10 mouse cellular contexts compared by ENCODE assay signal in genomic region chr11:34868626-34869025, GRCm38 (mm10). TPM values are rescaled to one million over a fixed set of nuclear protein-coding genes. Genes with fewer than 3 reads are reported as not detected.
A peak's percentile ranks its signal among the peaks of the same experiment; 100 is the strongest.
DNase-seq lines count a peak whose midpoint lies in the region; ATAC-seq and TF ChIP-seq lines count a peak whose summit lies in the region.
"Had no signal": no experiment of that assay in that cellular context is flagged by ENCODE, and none has a peak within 500 bp of the region (broad histone marks: within the 10 kb centered on the region; RNA-seq: fewer than 3 reads in every experiment).

No protein-coding gene starts in this region.

- WGBS in forebrain, postnatal 0 days = 30% methylated on average over 6 of the region's 6 CpGs
- WGBS in forebrain, embryonic 15.5 days = 32% methylated on average over 6 of the region's 6 CpGs

- TF ChIP-seq CTCF in forebrain, postnatal 0 days (IDR thresholded peaks at IDR 0.05; ENCODE audit: low read depth) = peak; percentile 61
- TF ChIP-seq CTCF in CH12.LX (conservative IDR thresholded peaks at IDR 0.05 in 1 of 2, IDR thresholded peaks at IDR 0.05 in 1 of 2; ENCODE audit: low read depth in 2 of 2, low read length in 2 of 2) = peak; percentile 38 to 72

- TF ChIP-seq POLR2A in CH12.LX (IDR thresholded peaks at IDR 0.05; ENCODE audit: low read depth, low read length) = no peak

- H3K27me3 ChIP-seq in forebrain, postnatal 0 days (ENCODE audit: insufficient read depth, low read length) = no peaks in the 10 kb centered on the region
- H3K27me3 ChIP-seq in forebrain, embryonic 15.5 days = no peaks in the 10 kb centered on the region
- no peaks in the 10 kb centered on the region for H3K27me3 ChIP-seq in CH12.LX (replicated peaks)

- no peak overlapping the region for H3K27ac ChIP-seq in forebrain, postnatal 0 days (ENCODE audit: low read depth, low read length)
- H3K27ac ChIP-seq in forebrain, embryonic 15.5 days (replicated peaks) = no peak overlapping the region
- no peak overlapping the region for H3K27ac ChIP-seq in CH12.LX (ENCODE audit: insufficient read depth, low read depth)

- TF ChIP-seq EP300 in CH12.LX (IDR thresholded peaks at IDR 0.05; ENCODE audit: low read length) = no peak

- peak; percentile 60 for TF ChIP-seq RAD21 in CH12.LX (IDR thresholded peaks at IDR 0.05; ENCODE audit: low read depth, low read length)

- H3K36me3 ChIP-seq in forebrain, postnatal 0 days (ENCODE audit: insufficient read depth) = no peaks in the 10 kb centered on the region
- no peaks in the 10 kb centered on the region for H3K36me3 ChIP-seq in forebrain, embryonic 15.5 days
- H3K36me3 ChIP-seq in CH12.LX (replicated peaks in 1 of 2; ENCODE audit: control insufficient read depth in 1 of 2, insufficient read depth in 1 of 2, low read length in 1 of 2) = no peaks in the 10 kb centered on the region

- H3K4me3 ChIP-seq in forebrain, postnatal 0 days (ENCODE audit: low read depth, low read length) = no peak overlapping the region
- no peak overlapping the region for H3K4me3 ChIP-seq in forebrain, embryonic 15.5 days
- peak overlapping the region in 1 of 3 experiments; percentile 1 for H3K4me3 ChIP-seq in CH12.LX (replicated peaks in 1 of 3; ENCODE audit: low read depth in 2 of 3, low read length in 2 of 3, poor library complexity in 1 of 3)

- H3K4me1 ChIP-seq in forebrain, postnatal 0 days (ENCODE audit: insufficient read depth) = no peaks in the 10 kb centered on the region
- no peaks in the 10 kb centered on the region for H3K4me1 ChIP-seq in forebrain, embryonic 15.5 days
- H3K4me1 ChIP-seq in CH12.LX (ENCODE audit: control insufficient read depth in 1 of 2, insufficient read depth in 2 of 2) = peaks cover 0 to 5% of the 10 kb centered on the region in 2 experiments; a peak in 3 of 4 replicates

- no peak for ATAC-seq in forebrain, postnatal 0 days
- ATAC-seq in forebrain, embryonic 15.5 days (replicated peaks) = no peak

- dilution Hi-C loops in CH12.LX (cut with MboI; ENCODE audit: extremely low pct_ligation_motif_present, extremely low pct_unique_long_range_greater_than_20kb, low sequenced_read_pairs) = no loop called here

- no peak overlapping the region for H3K4me2 ChIP-seq in forebrain, postnatal 0 days (ENCODE audit: low read depth)
- H3K4me2 ChIP-seq in forebrain, embryonic 15.5 days (replicated peaks) = no peak overlapping the region
- H3K4me2 ChIP-seq in CH12.LX (ENCODE audit: insufficient read depth, low read depth, poor library complexity, severe bottlenecking) = peak overlapping the region; percentile 58; the same call in 1 of the 2 replicates

- peak; percentile 52 for DNase-seq in forebrain, postnatal 0 days
- DNase-seq in left cerebral cortex, postnatal 4 days = peak; percentile 11
- DNase-seq in left cerebral cortex, postnatal 14 days (ENCODE audit: low spot score in 2 of 2) = no peak
- peak; percentile 44 for DNase-seq in CH12.LX (ENCODE audit: extremely low read depth)
- DNase-seq in embryo, embryonic 9.5 days (ENCODE audit: extremely low spot score) = peak; percentile 21
- no peak for DNase-seq in left cerebral cortex, postnatal 10 days (ENCODE audit: extremely low spot score in 1 of 2, low spot score in 2 of 2)
- DNase-seq in spleen, adult 18-20 months = no peak
- DNase-seq: gastrocnemius, postnatal 36 days; heart, postnatal 36 days had no signal

- in situ Hi-C loops in CH12.LX (cut with MboI; ENCODE audit: low pct_ligation_motif_present, low pct_unique_long_range_greater_than_20kb, low sequenced_read_pairs) = no loop called here

- H3K9me3 ChIP-seq in forebrain, postnatal 0 days (ENCODE audit: low read length) = no peaks in the 10 kb centered on the region
- no peaks in the 10 kb centered on the region for H3K9me3 ChIP-seq in forebrain, embryonic 15.5 days
- no peaks in the 10 kb centered on the region for H3K9me3 ChIP-seq in CH12.LX (replicated peaks; ENCODE audit: low read length)

- intact Hi-C loops in left cerebral cortex, postnatal 4 days (cut with DNase I) = no loop called here
- intact Hi-C loops in left cerebral cortex, postnatal 14 days (cut with DNase I) = no loop called here
- intact Hi-C loops in left cerebral cortex, postnatal 10 days (cut with DNase I) = loop anchor here (10.0 kb wide), 1 partner anchor 796 kb away; no protein-coding TSS in a partner anchor

- H3K79me2 ChIP-seq in CH12.LX (replicated peaks; ENCODE audit: control insufficient read depth, extremely low read depth, insufficient read depth, poor library complexity, severe bottlenecking) = no peaks in the 10 kb centered on the region

- H3K9ac ChIP-seq in forebrain, postnatal 0 days = no peak overlapping the region
- no peak overlapping the region for H3K9ac ChIP-seq in forebrain, embryonic 15.5 days (replicated peaks)
- peak overlapping the region; percentile 20; the same call in 1 of the 2 replicates for H3K9ac ChIP-seq in CH12.LX (ENCODE audit: insufficient read depth, low read depth)

TF ChIP-seq in CH12.LX, 34 proteins besides CTCF, POLR2A, EP300 and RAD21:
- no peak for TF ChIP-seq USF2 (conservative IDR thresholded peaks at IDR 0.05; ENCODE audit: low read depth, low read length)
- no peak for TF ChIP-seq ELF1 (IDR thresholded peaks at IDR 0.05; ENCODE audit: low read depth, low read length)
- peak; percentile 59 for TF ChIP-seq SMC3 (IDR thresholded peaks at IDR 0.05; ENCODE audit: low read depth, low read length)
- TF ChIP-seq SIN3A (IDR thresholded peaks at IDR 0.05; ENCODE audit: low read length) = no peak

RNA-seq across cellular contexts. Expression of gene Spdl1, which starts 35.2 kb away (rescaled TPM):
- 2.0 and 3.7 TPM in 2 replicates for total RNA-seq in forebrain, postnatal 0 days (2014; rRNA removed)
- polyA plus RNA-seq in forebrain, postnatal 0 days (2015; fragmentation: Nextera tagmentation; extraction: Ambion mirVana) = 1.2 and 1.4 TPM in 2 replicates
- polyA plus RNA-seq in forebrain, embryonic 15.5 days (2015; fragmentation: Nextera tagmentation; extraction: Ambion mirVana) = 8.0 and 9.1 TPM in 2 replicates
- total RNA-seq in left cerebral cortex, postnatal 4 days (2021) = 1 to 10 TPM; 1.0 to 2.4 TPM
- total RNA-seq in left cerebral cortex, postnatal 14 days (2021) = under 1 TPM; 0.70 to 0.91 TPM
- 45.2 and 56.1 TPM in 2 replicates for total RNA-seq in CH12.LX (2012; rRNA removed)
- total RNA-seq in CH12.LX (2014; rRNA removed) = 72.8 and 77.1 TPM in 2 replicates
- polyA plus RNA-seq in CH12.LX (2012; ENCODE audit: insufficient read length, low read depth) = 61.1 and 68.0 TPM in 2 replicates
- total RNA-seq in left cerebral cortex, postnatal 10 days (2021) = under 1 TPM; 0.81 to 0.95 TPM

Comparison
In these comparisons a context has a peak if more than half of its experiments do, and no peak if none do; other contexts are left out.
1. DNase-seq: peak in forebrain, postnatal 0 days (single experiment), left cerebral cortex, postnatal 4 days (single experiment), CH12.LX (single experiment) and embryo, embryonic 9.5 days (single experiment); none in left cerebral cortex, postnatal 14 days (0 of 2), left cerebral cortex, postnatal 10 days (0 of 2) and spleen, adult 18-20 months (0 of 2).